Mouse (Mus musculus) hindbrain, embryonic 15.5 days (tissue): ENCODE data around the gene Xpc. TPM values are rescaled to one million over a fixed set of nuclear protein-coding genes. Genes with fewer than 3 reads are reported as not detected.
"Not testable (repeated sequence)": the region's sequence is repeated elsewhere in the genome, so short reads cannot be mapped to it uniquely, and the experiment has no call there.

Experiments used
- ATAC-seq: fragments of 200-750 bp; cut with Nextera tagmentation; 2 replicates; pipeline ENCODE4 v1.8.0; 2017; ENCODE audit warnings: low read depth, moderate number of reproducible peaks, moderate TSS enrichment; ENCODE audit not compliant: low FRiP score
- H3K27ac ChIP-seq: fragments of 300-500 bp; sonication (generic); replicated peaks from 2 replicates; pipeline ENCODE4 v1.5.1; 2015; ENCODE audit warnings: mild to moderate bottlenecking, inconsistent platforms
- H3K27me3 ChIP-seq: fragments of 300-500 bp; sonication (generic); 2 replicates; pipeline ENCODE4 v1.6.1; 2015; ENCODE audit warnings: control low read depth, inconsistent platforms
- H3K36me3 ChIP-seq: fragments of 300-500 bp; sonication (generic); 2 replicates; pipeline ENCODE4 v1.6.1; 2015; ENCODE audit warnings: control low read depth, inconsistent platforms
- H3K4me1 ChIP-seq: fragments of 300-500 bp; sonication (generic); replicated peaks from 2 replicates; pipeline ENCODE4 v1.6.1; 2015; ENCODE audit warnings: control low read depth, inconsistent platforms
- H3K4me2 ChIP-seq: fragments of 300-500 bp; sonication (generic); 2 replicates; pipeline ENCODE4 v1.6.1; 2015; ENCODE audit warnings: moderate library complexity, mild to moderate bottlenecking, inconsistent platforms
- H3K4me3 ChIP-seq: fragments of 300-500 bp; sonication (generic); 2 replicates; pipeline ENCODE4 v1.5.1; 2015; ENCODE audit warnings: mild to moderate bottlenecking, inconsistent platforms
- H3K9ac ChIP-seq: fragments of 300-500 bp; sonication (generic); 2 replicates; pipeline ENCODE4 v1.6.1; 2015; ENCODE audit warnings: inconsistent platforms
- H3K9me3 ChIP-seq: fragments of 300-500 bp; sonication (generic); 2 replicates; pipeline ENCODE4 v1.6.1; 2016; ENCODE audit warnings: control low read depth, inconsistent platforms
- WGBS: fragments of 180-500 bp; shearing (Covaris S2); methylation state at CpG from one replicate; pipeline ENCODE4 v1.1.7; 2015; 5-methylcytosine and 5-hydroxymethylcytosine counted together
- polyA plus RNA-seq: library from polyadenylated mRNA; unstranded; fragments of >200 nt; fragmentation: Nextera tagmentation; extraction: Ambion mirVana; gene quantifications from 2 replicates; pipeline ENCODE4 v1.2.1, GENCODE M21; 2015

Gene Xpc
- polyA plus RNA-seq, 1 experiment from 2014 or later, result 18.6 TPM

DNA sequence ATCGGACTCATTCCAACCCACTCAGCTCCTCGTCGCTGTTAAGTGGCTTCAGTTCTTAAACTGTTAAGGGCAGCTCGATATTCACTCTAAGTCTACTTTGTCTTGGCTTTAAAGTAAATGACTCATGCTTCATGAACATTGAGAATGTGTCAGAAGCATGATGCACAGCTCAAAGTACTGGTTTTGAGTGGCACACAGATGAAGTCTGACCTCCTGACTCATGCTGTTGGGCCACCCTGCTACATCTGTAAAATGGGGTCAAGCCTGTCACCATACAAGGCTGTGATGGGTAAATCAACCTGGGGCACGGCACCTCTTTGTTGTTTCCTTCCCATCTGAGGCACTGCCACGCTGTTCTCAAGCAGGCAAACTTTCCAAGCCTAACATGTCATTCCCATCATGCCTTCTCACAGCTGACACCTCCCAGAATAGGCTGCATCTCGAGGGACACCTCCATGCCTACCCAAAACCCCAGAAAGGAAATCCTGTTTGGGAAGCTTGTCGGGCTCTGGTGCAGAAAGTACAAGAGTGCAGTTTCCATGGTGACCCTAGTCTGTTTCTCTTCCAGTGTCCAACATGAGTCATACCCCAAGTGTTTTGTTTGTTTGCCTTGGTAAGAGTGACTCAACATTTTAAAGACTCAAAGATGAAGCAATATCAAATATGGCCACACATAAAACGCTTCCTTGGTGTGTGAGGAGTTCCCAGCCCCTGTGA lies 27.0 kb downstream of the Xpc start:
- H3K36me3 ChIP-seq, result peaks cover 71% of the 10 kb centered on the region
- H3K4me2 ChIP-seq, result no peak overlapping the region
- ATAC-seq, result no peak
- H3K27me3 ChIP-seq, result no peaks in the 10 kb centered on the region
- no peaks in the 10 kb centered on the region for H3K4me1 ChIP-seq
- no peak overlapping the region for H3K4me3 ChIP-seq
- H3K9ac ChIP-seq, result 0 out of 2 replicates have a peak overlapping the region, but pooled peaks have one; percentile 3
- H3K9me3 ChIP-seq, result no peaks in the 10 kb centered on the region
- no peak overlapping the region for H3K27ac ChIP-seq
- 83% methylated on average over 9 of the region's 9 CpGs for WGBS

DNA sequence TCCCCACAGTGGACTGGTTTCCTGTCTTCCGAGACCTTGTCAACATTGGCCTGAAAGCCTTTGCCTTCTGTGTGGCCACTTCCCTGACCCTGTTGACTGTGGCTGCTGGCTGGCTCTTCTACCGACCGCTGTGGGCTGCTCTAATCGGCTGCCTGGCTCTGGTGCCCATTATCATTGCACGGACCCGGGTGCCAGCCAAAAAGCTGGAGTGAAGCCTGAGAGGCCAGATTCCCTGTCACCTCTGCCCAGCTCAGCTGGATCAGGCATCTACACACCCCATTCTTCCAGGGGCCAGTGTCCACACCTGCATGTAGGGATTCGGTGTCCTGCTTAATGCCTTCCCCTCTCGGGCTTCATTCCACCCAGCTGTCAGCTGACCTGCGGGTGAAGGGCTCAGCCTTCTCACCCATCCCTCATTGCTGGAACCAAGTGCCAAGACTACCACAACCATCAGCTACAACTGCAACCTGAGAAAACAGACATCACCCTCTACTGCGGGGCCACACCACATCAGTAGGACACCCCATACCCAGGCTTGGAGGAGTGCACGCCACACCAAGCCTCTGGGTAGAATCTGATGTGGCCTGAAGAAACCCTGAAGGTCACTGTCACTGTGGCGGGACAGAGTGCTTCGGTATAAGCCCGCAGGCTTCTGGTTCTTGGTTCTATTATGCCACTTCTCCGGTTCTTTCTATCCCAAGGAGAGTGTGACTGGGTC lies 28.8 kb downstream of the Xpc start:
- no peak for ATAC-seq
- no peaks in the 10 kb centered on the region for H3K4me1 ChIP-seq
- H3K9ac ChIP-seq, result no peak overlapping the region
- H3K4me3 ChIP-seq, result no peak overlapping the region
- no peaks in the 10 kb centered on the region for H3K9me3 ChIP-seq
- no peak overlapping the region for H3K4me2 ChIP-seq
- WGBS, result 95% methylated on average over 15 of the region's 15 CpGs
- no peak overlapping the region for H3K27ac ChIP-seq
- H3K27me3 ChIP-seq, result no peaks in the 10 kb centered on the region
- H3K36me3 ChIP-seq, result peaks cover 86% of the 10 kb centered on the region

DNA sequence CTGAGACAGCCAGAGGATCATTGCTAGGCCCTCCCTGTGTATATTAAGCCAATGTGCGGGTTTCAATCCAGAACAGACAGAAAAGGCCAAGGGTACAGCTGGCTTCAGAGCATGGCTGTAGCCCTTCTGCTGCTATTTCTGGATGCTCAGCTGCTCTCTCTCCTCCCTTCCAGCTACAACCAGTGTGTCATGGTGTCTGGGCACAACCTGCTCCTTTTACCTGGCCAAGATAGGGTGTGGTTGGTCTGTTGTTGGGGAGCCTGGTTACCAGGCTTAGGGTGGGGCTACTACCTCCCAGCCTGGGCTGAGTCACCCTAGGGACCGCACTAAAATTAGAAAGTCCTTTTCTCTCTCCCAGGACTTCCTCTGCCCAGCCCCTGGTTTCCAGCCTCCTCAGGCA lies 32.3 kb downstream of the Xpc start:
- H3K27me3 ChIP-seq, result no peaks in the 10 kb centered on the region
- H3K36me3 ChIP-seq, result peaks cover 89% of the 10 kb centered on the region
- H3K4me1 ChIP-seq, result no peaks in the 10 kb centered on the region
- H3K4me3 ChIP-seq, result no peak overlapping the region
- H3K9ac ChIP-seq, result no peak overlapping the region
- no peak for ATAC-seq
- no peak overlapping the region for H3K27ac ChIP-seq
- H3K4me2 ChIP-seq, result no peak overlapping the region
- no peaks in the 10 kb centered on the region for H3K9me3 ChIP-seq
- WGBS, result 100% methylated on average over 2 of the region's 2 CpGs

DNA sequence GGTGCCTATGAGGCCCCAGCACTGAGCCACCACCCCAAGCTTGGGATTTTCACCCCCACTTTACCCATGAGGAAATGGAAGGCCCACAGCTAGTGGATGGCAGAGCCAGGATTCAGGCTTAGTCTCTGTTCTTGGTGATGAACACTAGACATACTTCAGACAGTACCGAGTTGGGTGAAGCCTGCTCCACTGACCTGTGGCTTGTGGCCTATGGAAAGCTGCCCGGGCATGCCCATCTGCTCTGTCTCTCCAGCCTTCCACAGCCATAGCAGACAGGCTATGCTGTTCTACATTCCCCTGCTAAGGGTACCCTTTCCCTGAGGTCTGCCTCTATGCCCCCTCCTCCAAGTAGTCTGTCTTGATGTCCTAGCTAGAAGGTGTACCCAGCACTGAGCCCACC lies 39.1 kb downstream of the Xpc start:
- ATAC-seq, result no peak
- 100% methylated on average over 2 of the region's 2 CpGs for WGBS
- H3K9me3 ChIP-seq, result no peaks in the 10 kb centered on the region
- H3K4me3 ChIP-seq, result no peak overlapping the region
- H3K27ac ChIP-seq, result no peak overlapping the region
- H3K36me3 ChIP-seq, result peaks cover 45% of the 10 kb centered on the region
- H3K9ac ChIP-seq, result no peak overlapping the region
- no peak overlapping the region for H3K4me2 ChIP-seq
- H3K27me3 ChIP-seq, result no peaks in the 10 kb centered on the region
- H3K4me1 ChIP-seq, result peaks cover 24% of the 10 kb centered on the region

DNA sequence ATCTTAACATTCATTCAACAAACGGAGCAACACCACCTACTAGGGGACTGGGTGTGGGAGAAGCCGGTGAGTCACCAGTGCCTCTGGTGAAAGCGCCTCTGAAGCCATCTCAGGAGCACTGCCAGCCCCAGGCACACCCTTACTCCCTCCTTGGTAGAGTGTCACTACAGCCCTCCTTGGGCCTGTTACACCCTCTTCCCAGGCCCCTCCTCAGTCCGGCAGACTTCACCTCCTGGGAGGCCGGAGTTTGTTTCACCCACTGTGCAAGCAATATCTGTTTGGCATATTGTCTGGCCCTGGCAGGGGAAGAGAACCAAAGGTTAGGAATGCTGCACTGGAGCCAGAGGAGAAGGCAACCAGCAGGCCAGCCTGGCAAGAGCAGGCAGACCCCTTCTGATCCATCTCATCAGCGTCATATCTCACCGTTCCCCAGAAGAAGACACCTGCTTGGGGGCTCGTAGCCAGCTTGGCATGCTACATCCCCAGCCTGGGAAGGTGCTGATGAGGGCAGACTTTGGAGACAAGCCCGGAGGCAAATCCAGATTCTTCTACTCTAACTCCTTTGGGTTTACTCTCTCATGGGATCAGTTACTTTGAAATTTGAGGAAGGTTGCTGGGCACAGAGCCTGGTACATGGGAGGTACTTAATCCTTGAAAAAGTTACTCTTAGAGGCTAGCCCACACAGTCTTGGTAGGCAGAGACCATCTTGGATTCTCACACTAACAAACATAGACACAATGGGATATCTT lies 41.1 kb downstream of the Xpc start:
- 54% methylated on average over 9 of the region's 9 CpGs for WGBS
- H3K4me1 ChIP-seq, result peaks cover 30% of the 10 kb centered on the region
- no peaks in the 10 kb centered on the region for H3K27me3 ChIP-seq

DNA sequence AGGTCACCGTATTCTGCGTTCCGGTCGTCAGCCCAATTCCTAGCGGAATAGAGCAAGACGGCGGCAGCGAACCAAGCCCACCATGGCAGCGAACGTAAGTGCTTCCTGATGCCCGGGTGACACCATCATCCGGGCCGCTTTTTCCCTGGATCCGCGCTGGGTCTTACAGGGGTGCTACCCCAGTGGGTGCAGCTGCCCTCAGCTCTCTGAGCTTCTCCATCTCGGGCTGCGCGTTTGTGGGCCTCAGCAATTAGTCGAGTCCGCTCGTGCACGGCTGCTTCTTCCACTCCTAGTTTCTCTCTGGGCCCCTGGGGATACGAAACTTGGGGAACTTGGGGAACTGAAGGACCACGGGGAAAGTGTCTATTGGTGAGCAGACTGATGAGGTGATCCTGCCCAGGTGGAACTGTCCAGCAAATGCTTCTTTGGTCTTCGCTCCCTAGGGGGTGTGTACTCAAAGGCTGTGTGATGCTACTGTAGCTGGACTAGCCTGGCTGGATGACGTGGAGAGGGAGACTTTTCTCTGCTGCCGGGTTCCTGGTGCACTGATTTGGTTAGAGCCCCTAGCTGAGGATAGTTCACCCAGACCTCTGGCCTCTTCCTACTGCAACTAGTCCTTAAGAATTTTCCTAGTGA lies 41.8 kb downstream of the Xpc start:
- WGBS, result under 1% methylated on average over 27 of the region's 27 CpGs
- Histone ChIP-seq H3K4me2 (peak overlapping the region; percentile 82), H3K9me3 (no peaks in the 10 kb centered on the region), H3K27me3 (no peaks in the 10 kb centered on the region), H3K4me1 (peaks cover 30% of the 10 kb centered on the region), H3K36me3 (peaks cover 21% of the 10 kb centered on the region), H3K4me3 (peak overlapping the region; percentile 77), H3K27ac (peak overlapping the region; percentile 66), H3K9ac (peak overlapping the region; percentile 74)
- ATAC-seq, result peak; percentile 45

More for the DNA sequence above, 41.1 kb downstream of the Xpc start:
- H3K27ac ChIP-seq, result no peak overlapping the region
- H3K9me3 ChIP-seq, result no peaks in the 10 kb centered on the region
- peak overlapping the region; percentile 74 for H3K9ac ChIP-seq
- H3K4me3 ChIP-seq, result peak overlapping the region; percentile 77
- peaks cover 27% of the 10 kb centered on the region for H3K36me3 ChIP-seq
- ATAC-seq, result no peak
- H3K4me2 ChIP-seq, result peak overlapping the region; percentile 82

DNA sequence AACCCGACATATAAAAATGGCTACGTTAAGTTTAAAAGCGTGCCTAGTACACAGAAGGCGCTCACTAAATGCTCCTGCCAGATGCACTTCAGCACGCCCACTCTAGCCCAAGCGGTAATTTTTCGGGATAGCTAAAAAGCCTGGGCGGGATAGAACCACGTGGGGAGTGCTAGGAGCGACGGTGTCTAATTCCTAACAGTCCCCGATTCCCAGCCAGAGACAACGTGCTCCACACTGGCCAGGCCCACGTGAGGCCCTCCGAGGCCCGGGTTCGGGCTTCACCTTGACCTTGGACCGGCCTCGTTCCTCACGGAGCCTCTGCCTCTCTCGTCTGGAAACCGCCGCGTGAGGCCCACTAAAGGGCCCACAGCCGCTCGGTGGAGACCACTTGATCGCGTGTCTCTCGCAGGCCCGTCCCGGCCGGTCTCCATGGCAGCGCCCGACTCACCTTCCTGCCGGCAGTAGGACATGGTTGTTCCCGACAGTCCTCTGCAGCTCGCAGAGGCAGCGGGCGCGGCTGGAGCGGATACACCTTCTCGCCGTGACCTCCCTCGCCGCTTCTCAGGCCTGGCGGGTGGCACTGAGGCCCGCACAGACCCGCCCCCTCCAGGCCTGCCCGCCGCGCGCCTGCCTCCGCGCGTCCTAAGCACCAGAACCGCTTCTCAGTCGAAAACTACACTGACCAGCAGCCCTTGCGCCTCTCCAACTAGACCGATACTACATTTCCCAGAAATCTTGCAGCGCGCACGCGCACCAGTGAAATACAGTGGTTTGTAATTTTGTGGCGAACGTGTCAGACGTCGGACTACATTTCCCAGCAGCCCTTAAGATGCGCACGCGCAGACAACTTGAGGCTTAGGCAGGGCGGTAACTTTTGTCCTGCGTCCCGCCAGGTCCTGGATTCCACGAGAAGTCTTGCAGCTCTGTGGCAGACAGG lies 42.6 kb downstream of the Xpc start, which contains the start of the genes Chchd4 and Tmem43:
Gene Chchd4 (minus strand): TSS at position 679 of the 937 bp plus-strand sequence.
Gene Tmem43 (plus strand): TSS at position 836 of the 937 bp plus-strand sequence.
- Histone ChIP-seq H3K9ac (peak within 1 kb of the TSS; percentile 74), H3K36me3 (peaks cover 13% of the 10 kb centered on the region), H3K4me2 (peak within 1 kb of the TSS; percentile 82), H3K4me1 (peaks cover 30% of the 10 kb centered on the region), H3K4me3 (peak within 1 kb of the TSS; percentile 77), H3K27me3 (no peaks in the 10 kb centered on the region), H3K9me3 (no peaks in the 10 kb centered on the region), H3K27ac (peak within 1 kb of the TSS; percentile 80)
- ATAC-seq, result peak; percentile 97
- WGBS, result under 1% methylated on average over 74 of the region's 74 CpGs

DNA sequence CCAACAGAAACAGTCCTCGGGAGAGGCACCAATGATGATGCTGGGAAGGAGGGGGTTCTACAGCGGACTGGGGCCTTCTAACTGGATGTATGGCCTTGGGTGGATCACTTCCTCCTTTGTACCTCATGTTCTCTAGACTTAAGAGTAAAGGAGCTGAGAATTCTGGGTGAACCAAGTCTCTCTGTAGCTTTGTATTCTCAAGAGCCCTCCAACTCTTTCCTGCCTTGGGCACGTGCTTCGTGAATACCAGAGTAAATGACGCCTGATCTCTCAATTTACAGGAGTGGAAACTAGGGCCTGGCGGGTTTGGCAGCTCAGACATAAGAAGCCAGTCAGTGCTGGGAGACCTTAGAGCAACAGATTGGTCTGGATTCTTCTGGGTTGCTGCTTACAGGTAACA lies 43.4 kb downstream of the Xpc start:
- ATAC-seq, result no peak
- Histone ChIP-seq H3K9ac (peak overlapping the region; percentile 73), H3K4me2 (peak overlapping the region; percentile 62), H3K27ac (peak overlapping the region; percentile 80; the same call in 1 of the 2 replicates), H3K4me3 (peak overlapping the region; percentile 77), H3K27me3 (no peaks in the 10 kb centered on the region), H3K4me1 (peaks cover 30% of the 10 kb centered on the region), H3K9me3 (no peaks in the 10 kb centered on the region), H3K36me3 (peaks cover 8% of the 10 kb centered on the region)
- WGBS, result 41% methylated on average over 6 of the region's 6 CpGs

DNA sequence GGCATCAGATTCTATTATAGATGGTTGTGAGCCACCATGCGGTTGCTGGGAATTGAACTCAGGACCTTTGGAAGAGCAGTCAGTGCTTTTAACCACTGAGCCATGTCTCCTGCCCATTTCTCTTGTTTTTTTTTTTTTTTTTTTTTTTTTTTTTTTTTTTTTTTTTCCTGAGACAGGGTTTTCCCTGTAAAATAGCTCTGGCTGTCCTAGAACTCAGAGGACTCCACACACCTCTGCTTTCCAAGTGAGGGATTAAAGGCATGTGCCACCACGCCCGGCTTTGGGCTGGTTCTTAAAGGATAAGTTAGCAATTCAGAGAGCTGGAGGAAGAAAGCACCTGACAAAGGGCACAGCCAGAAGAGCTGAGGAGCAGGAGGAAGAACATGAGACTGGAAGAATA lies 44.3 kb downstream of the Xpc start:
- H3K9me3 ChIP-seq, H3K4me3 ChIP-seq, H3K27ac ChIP-seq, H3K9ac ChIP-seq, H3K27me3 ChIP-seq, ATAC-seq: not testable (repeated sequence)
- peaks cover 13% of the 10 kb centered on the region for H3K36me3 ChIP-seq
- peaks cover 30% of the 10 kb centered on the region for H3K4me1 ChIP-seq
- H3K4me2 ChIP-seq, result peak overlapping the region; percentile 62; the same call in 1 of the 2 replicates
- WGBS, result 94% methylated on average over 3 of the region's 3 CpGs

DNA sequence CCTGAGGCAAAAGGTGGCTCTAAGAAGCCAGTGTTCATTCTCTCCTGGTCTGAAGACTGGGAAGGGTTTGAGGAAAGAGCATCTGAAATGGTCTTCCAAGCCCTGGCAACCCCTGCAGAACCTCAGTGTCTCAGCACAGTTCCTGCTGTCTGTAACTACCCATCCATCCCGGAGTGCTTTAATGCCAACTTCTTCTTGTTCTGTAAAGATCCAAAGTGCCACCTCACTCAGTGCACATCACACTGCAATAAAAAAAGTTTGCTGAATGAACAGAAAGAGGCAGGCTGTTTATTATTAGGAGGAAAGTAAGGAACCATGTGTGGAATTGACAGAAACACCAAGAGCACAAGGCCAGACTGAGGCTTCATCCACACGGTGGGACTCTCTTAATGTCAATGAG lies 45.0 kb downstream of the Xpc start:
- 84% methylated on average over 2 of the region's 2 CpGs for WGBS
- H3K9me3 ChIP-seq, result no peaks in the 10 kb centered on the region
- no peaks in the 10 kb centered on the region for H3K27me3 ChIP-seq
- H3K36me3 ChIP-seq, result peaks cover 18% of the 10 kb centered on the region
- no peak overlapping the region for H3K9ac ChIP-seq
- no peak overlapping the region for H3K27ac ChIP-seq
- no peak overlapping the region for H3K4me3 ChIP-seq
- no peak overlapping the region for H3K4me2 ChIP-seq
- H3K4me1 ChIP-seq, result peaks cover 30% of the 10 kb centered on the region
- no peak for ATAC-seq

DNA sequence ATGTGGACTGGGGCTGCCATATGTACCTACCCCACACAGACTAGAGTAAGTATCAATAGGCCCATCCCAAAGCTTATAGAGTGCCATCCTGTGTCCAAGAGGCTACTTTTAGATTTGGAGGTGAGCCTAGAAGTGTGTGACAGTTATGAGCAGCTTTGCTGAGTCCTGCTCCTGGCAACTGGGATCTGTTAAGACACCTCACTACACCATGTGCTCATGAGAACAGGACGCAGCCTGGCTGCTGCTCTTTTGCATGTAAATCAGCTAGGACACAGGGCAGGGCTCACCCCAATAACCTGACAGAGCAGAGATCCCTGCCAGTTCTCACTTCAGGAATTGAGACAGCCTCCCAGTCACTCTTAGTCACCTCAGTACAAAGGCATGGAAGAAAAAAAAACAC lies 48.6 kb downstream of the Xpc start:
- H3K9me3 ChIP-seq, result no peaks in the 10 kb centered on the region
- H3K4me3 ChIP-seq, result no peak overlapping the region
- peaks cover 47% of the 10 kb centered on the region for H3K36me3 ChIP-seq
- ATAC-seq, result no peak
- H3K9ac ChIP-seq, result no peak overlapping the region
- H3K27ac ChIP-seq, result no peak overlapping the region
- peaks cover 12% of the 10 kb centered on the region for H3K4me1 ChIP-seq
- H3K4me2 ChIP-seq, result no peak overlapping the region
- no peaks in the 10 kb centered on the region for H3K27me3 ChIP-seq
- whole genome bisulfite sequencing, result 71% methylated on average over 1 of the region's 1 CpGs
